Mouse (Mus musculus): ENCODE measurements around the gene Mtif3.

The Mtif3 gene

DNA sequence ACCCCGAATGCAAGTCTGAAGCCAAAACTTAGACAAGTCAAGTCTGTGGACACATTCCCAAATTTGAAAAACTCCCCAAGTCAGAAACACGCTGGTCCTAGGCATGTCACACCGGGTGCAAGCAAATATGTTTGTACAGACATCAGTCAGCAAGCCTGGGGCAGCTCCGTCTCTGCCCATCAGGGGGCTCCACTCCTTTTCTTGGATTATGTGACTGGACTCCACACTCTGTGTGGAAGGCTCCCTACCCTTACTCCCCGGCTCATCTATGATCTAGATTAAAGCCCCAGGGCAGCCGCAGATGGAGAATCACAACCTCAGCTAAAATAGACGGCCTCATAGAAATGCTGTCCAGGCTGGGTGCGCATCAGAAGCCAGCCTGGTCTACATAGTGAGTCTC, 47.3 kb downstream of the Mtif3 start:
- DNase-seq (ENCODE audit: low read depth) = no peak

GRCm38 (mm10) chr5:146914088-146914766, 49.4 kb downstream of the Mtif3 start:
- peak; percentile 66 for DNase-seq (ENCODE audit: low read depth)

DNA sequence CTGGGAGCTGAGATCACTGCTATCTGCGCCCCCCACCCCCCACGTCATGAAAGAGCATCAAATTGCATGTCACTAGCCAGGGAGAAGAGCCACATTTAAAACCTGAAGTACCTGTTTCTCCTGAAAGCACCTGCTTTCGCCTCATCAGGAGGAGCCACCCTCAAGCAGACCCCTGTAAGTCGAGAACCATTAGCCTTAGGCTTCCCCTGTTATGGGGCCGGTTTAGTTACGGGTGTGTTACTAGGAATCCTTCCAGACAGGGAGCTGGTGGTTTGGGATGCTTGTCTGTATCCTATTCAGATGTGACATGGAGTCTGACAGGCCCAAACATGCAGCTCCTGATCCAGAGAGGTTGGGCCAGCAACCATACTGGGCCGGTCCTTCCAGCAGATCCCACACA, 50.2 kb downstream of the Mtif3 start:
- no peak for DNase-seq (ENCODE audit: low read depth)

- no peak for DNase-seq (ENCODE audit: low read depth)
Observed at GRCm38 (mm10) chr5:146912206-146912605, 51.4 kb downstream of the Mtif3 start.

- no peak for DNase-seq (ENCODE audit: low read depth)
Observed at GRCm38 (mm10) chr5:146908629-146909028, 55.0 kb downstream of the Mtif3 start.

GRCm38 (mm10) chr5:146907533-146907932, 56.1 kb downstream of the Mtif3 start:
- DNase-seq (ENCODE audit: low read depth) = no peak

DNA sequence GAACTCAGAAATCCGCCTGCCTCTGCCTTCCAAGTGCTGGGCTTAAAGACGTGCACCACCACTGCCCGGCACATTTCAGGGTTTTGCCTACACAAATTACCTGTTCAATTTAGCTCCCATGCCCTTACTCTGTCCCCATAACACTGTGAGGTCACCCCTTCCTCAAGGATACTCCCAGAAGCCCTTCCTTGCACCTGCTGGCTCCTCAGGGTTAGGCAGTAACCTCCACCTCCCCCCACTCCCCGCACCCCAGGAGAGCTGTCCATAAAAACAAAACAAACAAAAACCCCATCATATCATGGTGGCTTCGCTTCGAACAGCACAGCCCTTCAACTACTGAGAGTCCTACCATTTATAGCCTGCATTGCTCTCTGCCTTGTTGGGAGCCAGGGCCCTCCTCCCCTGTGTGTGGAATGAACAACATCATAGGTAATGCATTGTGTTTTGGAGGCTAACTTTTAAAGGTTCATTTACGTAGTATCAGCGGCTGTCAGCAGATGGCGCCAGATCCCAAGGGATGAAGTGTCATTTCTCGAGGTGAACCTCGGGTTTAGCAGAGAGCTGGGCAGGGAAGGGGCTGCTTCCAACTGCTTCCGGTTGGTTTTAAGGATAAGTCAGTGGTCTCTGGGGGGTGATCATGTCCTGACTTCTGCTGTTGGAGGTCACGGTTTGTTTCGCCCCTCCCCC, 58.0 kb downstream of the Mtif3 start:
- peak; percentile 85 for DNase-seq (ENCODE audit: low read depth)

GRCm38 (mm10) chr5:146904404-146904803, 59.2 kb downstream of the Mtif3 start:
- DNase-seq (ENCODE audit: low read depth) = peak; percentile 90
